Mouse (Mus musculus) central nervous system, embryonic 18 days (tissue): ENCODE data around the gene Trpm8. TPM values are rescaled to one million over a fixed set of nuclear protein-coding genes. Genes with fewer than 3 reads are reported as not detected.

Experiments used
- polyA plus RNA-seq: library from polyadenylated mRNA; depleted of rRNA; stranded (reverse); fragments of >200 nt; gene quantifications from 2 replicates; pipeline ENCODE4 v1.2.3, GENCODE M21; 2012; rRNA removed

Trpm8 gene
- polyA plus RNA-seq, result 0.32 and 0.80 TPM in 2 replicates

GRCm38 (mm10) chr1:88277098-88277817, at the start of gene Trpm8, which contains the start of gene Hjurp:
TSS of gene Trpm8 (plus strand) at chr1:88277661.
TSS of gene Hjurp (minus strand) at chr1:88277633.

DNA sequence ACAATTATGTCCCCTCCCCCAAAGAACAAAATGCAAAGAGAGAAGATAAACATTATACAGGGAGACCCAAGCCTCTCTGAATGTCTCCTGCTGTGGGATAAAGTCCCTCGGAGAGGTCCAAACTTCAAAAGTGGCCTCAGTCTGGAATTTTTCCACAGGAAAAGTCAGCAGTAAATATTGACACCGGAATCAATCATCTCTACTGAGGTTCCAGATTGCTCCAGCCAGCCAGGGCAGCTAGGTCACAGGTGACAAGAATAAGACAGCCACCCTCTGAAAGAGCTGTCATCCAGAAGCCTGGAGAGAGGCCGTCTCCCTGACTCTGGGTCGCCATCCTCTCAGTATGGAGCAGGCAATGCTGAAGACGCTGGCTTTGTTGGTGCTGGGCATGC, 129.3 kb downstream of the Trpm8 start, which contains the start of gene Spp2:
TSS of gene Spp2 (plus strand) at position 155 of the 392 bp plus-strand sequence.

Other genes starting within 250 kb of the Trpm8 start
- gene Ugt1a10, start 222.3 kb upstream of the Trpm8 start, polyA plus RNA-seq, result not detected in 2 replicates
- not detected in 2 replicates for gene Ugt1a9, start 206.9 kb upstream of the Trpm8 start, polyA plus RNA-seq
- not detected in 2 replicates for gene Ugt1a8, start 189.8 kb upstream of the Trpm8 start, polyA plus RNA-seq
- gene Ugt1a7c, start 182.6 kb upstream of the Trpm8 start, polyA plus RNA-seq, result 0.75 and 0.78 TPM in 2 replicates
- gene Ugt1a6b, start 174.4 kb upstream of the Trpm8 start, polyA plus RNA-seq, result 0.28 and 1.0 TPM in 2 replicates
- 1.7 and 2.5 TPM in 2 replicates for gene Ugt1a6a, start 142.9 kb upstream of the Trpm8 start, polyA plus RNA-seq
- not detected in 2 replicates for gene Ugt1a5, start 111.6 kb upstream of the Trpm8 start, polyA plus RNA-seq
- gene Ugt1a2, start 77.1 kb upstream of the Trpm8 start, polyA plus RNA-seq, result not detected in 2 replicates
- gene Dnajb3, start 71.9 kb upstream of the Trpm8 start, polyA plus RNA-seq, result 10.9 and 11.1 TPM in 2 replicates
- 0.08 TPM in 1 of 2 replicates, not detected in the other for gene Ugt1a1, start 65.7 kb upstream of the Trpm8 start, polyA plus RNA-seq
- gene Mroh2a, start 50.7 kb upstream of the Trpm8 start, polyA plus RNA-seq, result 0.17 and 0.27 TPM in 2 replicates
- gene Hjurp, start within 50 bp of the Trpm8 start, polyA plus RNA-seq, result 123 and 130 TPM in 2 replicates
- gene Spp2, start 129.3 kb downstream of the Trpm8 start, polyA plus RNA-seq, result 0.31 and 0.78 TPM in 2 replicates
- gene Glrp1, start 232.4 kb downstream of the Trpm8 start, polyA plus RNA-seq, result 0.05 TPM in 1 of 2 replicates, not detected in the other